Mouse (Mus musculus) ES-Bruce4 (cell line): ENCODE measurements around the gene 2900026A02Rik.

Experiments
- CTCF ChIP-seq: IDR thresholded peaks from one replicate; pipeline ENCODE4 v1.8.1; 2011; ENCODE audit warnings: low read depth, low read length
- EP300 ChIP-seq: IDR thresholded peaks from 2 replicates; pipeline ENCODE4 v1.6.1; 2011; ENCODE audit warnings: low read depth, low read length; ENCODE audit not compliant: insufficient read depth
- POLR2A ChIP-seq: IDR thresholded peaks from one replicate; pipeline ENCODE4 v1.8.1; 2011; ENCODE audit warnings: low read length; ENCODE audit not compliant: insufficient read depth

DNA sequence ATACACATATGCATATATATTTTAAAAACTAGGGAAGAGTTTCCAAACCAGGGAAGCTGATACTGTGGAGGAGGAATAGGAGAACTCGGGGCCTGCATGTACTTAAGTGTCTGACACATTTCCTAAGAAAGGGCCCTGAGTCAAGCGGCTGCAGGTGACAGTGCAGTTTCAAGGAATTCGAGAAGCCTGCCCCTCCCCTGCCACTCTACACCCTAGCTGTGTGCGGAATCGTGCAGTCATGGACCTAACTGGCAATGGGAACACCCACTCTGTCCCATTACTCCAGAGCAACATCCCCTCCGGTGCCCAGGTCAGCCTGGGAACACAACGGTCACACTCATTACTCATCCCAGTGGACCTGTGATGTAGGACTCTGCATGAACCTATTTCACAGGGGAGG is 114.4 kb downstream of the 2900026A02Rik start:
- no peak for TF ChIP-seq CTCF
- no peak for TF ChIP-seq EP300
- no peak for TF ChIP-seq POLR2A
